Mouse (Mus musculus) intestine, embryonic 16.5 days (tissue): ENCODE measurements around the gene Trmt1. TPM values are rescaled to one million over a fixed set of nuclear protein-coding genes. Genes with fewer than 3 reads are reported as not detected.

ENCODE experiments used
- ATAC-seq: fragments of 200-750 bp; cut with Nextera tagmentation; 2 replicates; pipeline ENCODE4 v1.8.0; 2017; ENCODE audit warnings: moderate TSS enrichment, moderate library complexity
- H3K27ac ChIP-seq: fragments of 300-500 bp; sonication (generic); 2 replicates; pipeline ENCODE4 v1.5.1; 2014; ENCODE audit warnings: mild to moderate bottlenecking, low read length
- H3K27me3 ChIP-seq: fragments of 300-500 bp; sonication (generic); replicated peaks from 2 replicates; pipeline ENCODE4 v1.6.1; 2014; ENCODE audit warnings: low read length, control low read depth, mixed read lengths; ENCODE audit not compliant: control insufficient read depth, insufficient read depth
- H3K36me3 ChIP-seq: fragments of 300-500 bp; sonication (generic); 2 replicates; pipeline ENCODE4 v1.6.1; 2014; ENCODE audit warnings: low read length, control low read depth; ENCODE audit not compliant: control insufficient read depth, insufficient read depth
- H3K4me1 ChIP-seq: fragments of 300-500 bp; sonication (generic); 2 replicates; pipeline ENCODE4 v1.6.1; 2014; ENCODE audit warnings: low read length, control low read depth, mixed read lengths; ENCODE audit not compliant: control insufficient read depth, insufficient read depth
- H3K4me2 ChIP-seq: fragments of 300-500 bp; sonication (generic); 2 replicates; pipeline ENCODE4 v1.6.1; 2014; ENCODE audit warnings: low read depth, low read length, control low read depth
- H3K4me3 ChIP-seq: fragments of 300-500 bp; sonication (generic); 2 replicates; pipeline ENCODE4 v1.5.1; 2014; ENCODE audit warnings: mild to moderate bottlenecking, low read length
- H3K9ac ChIP-seq: fragments of 300-500 bp; sonication (generic); 2 replicates; pipeline ENCODE4 v1.6.1; 2014; ENCODE audit warnings: low read depth, low read length
- H3K9me3 ChIP-seq: fragments of 300-500 bp; sonication (generic); 2 replicates; pipeline ENCODE4 v1.6.1; 2016; ENCODE audit warnings: low read length, control low read depth; ENCODE audit not compliant: control insufficient read depth
- WGBS: fragments of 180-500 bp; shearing (Covaris S2); extraction: QIAGEN DNeasy Blood & Tissue Kit; methylation state at CpG from one replicate; pipeline ENCODE4 v1.1.7; 2014; 5-methylcytosine and 5-hydroxymethylcytosine counted together
- polyA plus RNA-seq: library from polyadenylated mRNA; unstranded; fragments of >200 nt; fragmentation: Nextera tagmentation; extraction: Ambion mirVana; gene quantifications from 2 replicates; pipeline ENCODE4 v1.2.1, GENCODE M21; 2015

Gene Trmt1
- polyA plus RNA-seq, 1 experiment from 2014 or later, result 67.1 TPM

DNA sequence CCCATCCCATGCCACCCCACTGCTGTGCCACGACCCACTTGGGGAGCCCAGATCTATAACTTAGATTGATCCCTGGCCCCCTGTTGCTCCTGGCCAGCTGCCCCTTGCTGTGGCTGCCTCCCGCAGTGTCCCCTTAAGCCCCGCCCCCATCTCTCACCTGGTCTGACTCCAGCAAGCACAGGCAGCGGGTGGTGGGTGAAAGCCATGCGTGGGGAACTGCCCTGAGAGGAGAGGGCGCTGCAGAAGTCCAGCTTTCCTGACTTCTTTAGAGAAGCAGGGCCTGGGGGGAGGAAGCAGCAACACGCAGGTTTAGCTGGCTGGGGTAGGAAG is 37.4 kb downstream of the Trmt1 start:
- Histone ChIP-seq H3K4me1 (peaks cover 46% of the 10 kb centered on the region), H3K27me3 (peaks cover 4% of the 10 kb centered on the region; the same call in 1 of the 2 replicates), H3K9ac (peak overlapping the region; percentile 40; the same call in 1 of the 2 replicates), H3K4me3 (peak overlapping the region; percentile 15; the same call in 1 of the 2 replicates), H3K36me3 (no peaks in the 10 kb centered on the region), H3K9me3 (no peaks in the 10 kb centered on the region), H3K4me2 (peak overlapping the region; percentile 41; the same call in 1 of the 2 replicates), H3K27ac (peak overlapping the region; percentile 92)
- 37% methylated on average over 6 of the region's 7 CpGs for WGBS
- ATAC-seq, result peak; percentile 26

DNA sequence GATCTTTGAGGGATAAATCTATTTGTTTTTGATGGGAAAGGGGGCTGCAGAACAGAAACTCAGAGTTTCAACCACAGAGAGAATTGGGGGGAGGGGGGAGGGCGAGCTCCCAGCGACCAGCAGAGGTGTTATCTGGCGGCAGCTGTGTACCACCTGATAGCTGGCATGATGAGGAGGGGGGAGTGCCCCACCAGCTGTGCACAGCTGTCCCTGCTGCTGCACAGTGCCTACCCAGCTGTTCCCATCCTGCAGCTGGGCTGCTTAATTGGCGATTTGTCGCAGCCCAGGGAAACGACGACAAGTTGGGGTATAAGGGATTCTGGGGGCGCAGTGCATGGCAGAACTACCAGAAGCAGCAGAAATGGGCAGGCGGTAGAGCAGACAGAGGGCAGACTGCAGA is 38.6 kb downstream of the Trmt1 start:
- H3K9me3 ChIP-seq, result no peaks in the 10 kb centered on the region
- H3K27me3 ChIP-seq, result no peaks in the 10 kb centered on the region
- peak overlapping the region; percentile 40 for H3K9ac ChIP-seq
- 51% methylated on average over 9 of the region's 9 CpGs for WGBS
- no peak overlapping the region for H3K4me2 ChIP-seq
- H3K27ac ChIP-seq, result peak overlapping the region; percentile 92; the same call in 1 of the 2 replicates
- no peak overlapping the region for H3K4me3 ChIP-seq
- peaks cover 46% of the 10 kb centered on the region for H3K4me1 ChIP-seq
- ATAC-seq, result no peak
- H3K36me3 ChIP-seq, result no peaks in the 10 kb centered on the region

DNA sequence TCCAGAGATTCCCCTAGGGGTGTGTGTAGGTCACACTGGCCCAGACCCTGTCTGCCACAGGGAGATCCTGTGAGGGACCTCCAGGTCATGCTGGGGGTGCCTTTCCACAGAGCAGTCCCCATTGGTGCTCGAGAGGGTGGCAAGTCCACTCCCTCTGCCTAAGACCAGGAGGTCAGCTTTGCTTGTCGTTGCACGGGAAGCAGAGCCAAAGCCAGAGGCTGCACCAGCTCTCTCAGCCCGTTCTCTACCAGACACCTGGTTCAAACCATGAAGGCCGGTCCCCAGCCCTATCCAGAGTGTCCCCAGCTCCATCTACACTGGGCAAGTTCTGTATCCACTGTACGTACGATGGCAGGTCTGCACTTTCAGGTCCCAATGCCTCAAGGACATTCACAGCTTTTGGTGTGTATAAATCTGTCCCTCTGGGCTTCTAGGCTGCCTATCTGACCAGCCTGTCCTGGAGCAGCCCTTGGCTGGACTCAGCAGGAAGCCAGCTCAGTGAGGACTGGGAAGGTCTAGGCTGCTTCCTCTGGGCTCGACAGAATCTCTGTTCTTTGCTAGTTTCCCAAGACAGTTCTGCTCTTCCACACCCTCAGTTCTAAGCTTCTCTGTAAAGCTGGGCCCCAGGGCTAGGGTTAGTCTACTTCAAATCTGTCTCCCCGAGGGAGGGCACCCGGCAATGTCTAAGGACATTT is 39.3 kb downstream of the Trmt1 start:
- no peaks in the 10 kb centered on the region for H3K9me3 ChIP-seq
- 0 out of 2 replicates have a peak overlapping the region, but pooled peaks have one; percentile 32 for H3K27ac ChIP-seq
- ATAC-seq, result no peak
- no peaks in the 10 kb centered on the region for H3K27me3 ChIP-seq
- no peak overlapping the region for H3K4me2 ChIP-seq
- H3K4me1 ChIP-seq, result peaks cover 47% of the 10 kb centered on the region
- peak overlapping the region; percentile 40 for H3K9ac ChIP-seq
- H3K36me3 ChIP-seq, result no peaks in the 10 kb centered on the region
- H3K4me3 ChIP-seq, result no peak overlapping the region
- WGBS, result 62% methylated on average over 10 of the region's 10 CpGs

DNA sequence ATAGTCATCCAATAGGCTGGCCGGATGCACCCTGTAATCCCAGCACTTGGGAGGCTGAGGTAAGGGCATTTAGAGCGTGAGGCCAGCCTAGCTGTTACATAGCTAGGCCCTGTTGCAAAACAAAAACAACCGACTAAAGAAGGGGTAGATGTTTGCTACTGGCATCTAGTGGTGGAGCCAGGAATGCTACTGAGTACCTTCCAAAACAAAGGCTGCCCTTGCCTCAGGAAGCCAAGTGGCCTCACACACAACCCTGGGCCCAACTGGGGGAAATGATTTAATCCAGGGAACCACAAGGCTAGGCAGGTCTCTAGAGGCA is 39.8 kb downstream of the Trmt1 start:
- 40% methylated on average over 3 of the region's 3 CpGs for WGBS
- no peak overlapping the region for H3K4me3 ChIP-seq
- 0 out of 2 replicates have a peak overlapping the region, but pooled peaks have one; percentile 32 for H3K27ac ChIP-seq
- no peaks in the 10 kb centered on the region for H3K9me3 ChIP-seq
- no peaks in the 10 kb centered on the region for H3K36me3 ChIP-seq
- no peaks in the 10 kb centered on the region for H3K27me3 ChIP-seq
- H3K4me1 ChIP-seq, result peaks cover 52% of the 10 kb centered on the region
- H3K4me2 ChIP-seq, result no peak overlapping the region
- ATAC-seq, result no peak
- H3K9ac ChIP-seq, result peak overlapping the region; percentile 17; the same call in 1 of the 2 replicates

DNA sequence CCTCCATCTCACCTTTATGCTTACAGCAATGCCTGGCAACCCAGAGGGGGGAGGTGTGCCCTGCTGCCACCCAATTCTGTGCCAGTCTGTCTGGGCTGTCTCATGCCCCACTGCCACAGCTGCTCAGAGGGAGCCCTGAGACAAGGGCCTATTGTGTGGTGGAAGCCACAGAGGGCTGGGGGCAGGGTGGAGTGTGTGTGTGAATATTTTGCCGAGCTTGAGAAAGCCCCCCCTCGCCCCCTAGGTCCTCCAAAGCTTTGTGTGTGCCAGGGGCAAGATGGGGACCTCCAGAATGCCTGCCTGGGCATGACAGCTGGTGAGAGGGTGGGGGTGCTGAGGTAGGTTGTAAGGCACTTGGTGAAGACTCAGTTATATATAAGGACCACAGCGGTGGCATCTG is 42.4 kb downstream of the Trmt1 start:
- WGBS, result 71% methylated on average over 3 of the region's 3 CpGs

DNA sequence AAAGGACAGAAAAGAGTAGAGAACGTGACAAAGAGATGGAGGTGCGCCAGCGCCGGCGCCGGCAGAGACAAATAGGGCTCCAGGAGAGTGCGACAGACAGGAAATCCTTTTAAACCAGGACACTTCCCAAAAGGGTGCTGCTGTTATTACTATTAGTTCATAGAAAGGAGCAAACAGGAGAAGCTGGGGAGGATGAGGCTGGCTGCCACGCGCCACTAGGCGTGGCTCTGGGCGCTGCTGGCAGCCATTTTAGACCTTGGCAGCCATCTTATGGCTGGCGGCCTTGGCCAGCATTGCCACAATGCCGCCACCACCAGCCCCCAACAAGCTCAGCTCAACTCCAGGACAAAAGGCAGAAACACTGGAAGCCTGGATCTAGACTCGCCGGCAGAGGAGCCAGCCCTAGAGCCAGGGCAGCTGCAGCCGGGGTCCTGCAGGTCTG is 43.8 kb downstream of the Trmt1 start:
- WGBS, result 86% methylated on average over 16 of the region's 16 CpGs
- no peak overlapping the region for H3K4me3 ChIP-seq
- H3K9me3 ChIP-seq, result no peaks in the 10 kb centered on the region
- H3K4me1 ChIP-seq, result peaks cover 42% of the 10 kb centered on the region
- no peak overlapping the region for H3K4me2 ChIP-seq
- ATAC-seq, result no peak
- H3K9ac ChIP-seq, result no peak overlapping the region
- no peaks in the 10 kb centered on the region for H3K27me3 ChIP-seq
- H3K27ac ChIP-seq, result no peak overlapping the region
- no peaks in the 10 kb centered on the region for H3K36me3 ChIP-seq

More for the DNA sequence above, 42.4 kb downstream of the Trmt1 start:
- Histone ChIP-seq H3K4me1 (peaks cover 56% of the 10 kb centered on the region), H3K4me2 (no peak overlapping the region), H3K4me3 (no peak overlapping the region), H3K27ac (no peak overlapping the region), H3K36me3 (no peaks in the 10 kb centered on the region), H3K9ac (no peak overlapping the region), H3K27me3 (no peaks in the 10 kb centered on the region), H3K9me3 (no peaks in the 10 kb centered on the region)
- ATAC-seq, result no peak

DNA sequence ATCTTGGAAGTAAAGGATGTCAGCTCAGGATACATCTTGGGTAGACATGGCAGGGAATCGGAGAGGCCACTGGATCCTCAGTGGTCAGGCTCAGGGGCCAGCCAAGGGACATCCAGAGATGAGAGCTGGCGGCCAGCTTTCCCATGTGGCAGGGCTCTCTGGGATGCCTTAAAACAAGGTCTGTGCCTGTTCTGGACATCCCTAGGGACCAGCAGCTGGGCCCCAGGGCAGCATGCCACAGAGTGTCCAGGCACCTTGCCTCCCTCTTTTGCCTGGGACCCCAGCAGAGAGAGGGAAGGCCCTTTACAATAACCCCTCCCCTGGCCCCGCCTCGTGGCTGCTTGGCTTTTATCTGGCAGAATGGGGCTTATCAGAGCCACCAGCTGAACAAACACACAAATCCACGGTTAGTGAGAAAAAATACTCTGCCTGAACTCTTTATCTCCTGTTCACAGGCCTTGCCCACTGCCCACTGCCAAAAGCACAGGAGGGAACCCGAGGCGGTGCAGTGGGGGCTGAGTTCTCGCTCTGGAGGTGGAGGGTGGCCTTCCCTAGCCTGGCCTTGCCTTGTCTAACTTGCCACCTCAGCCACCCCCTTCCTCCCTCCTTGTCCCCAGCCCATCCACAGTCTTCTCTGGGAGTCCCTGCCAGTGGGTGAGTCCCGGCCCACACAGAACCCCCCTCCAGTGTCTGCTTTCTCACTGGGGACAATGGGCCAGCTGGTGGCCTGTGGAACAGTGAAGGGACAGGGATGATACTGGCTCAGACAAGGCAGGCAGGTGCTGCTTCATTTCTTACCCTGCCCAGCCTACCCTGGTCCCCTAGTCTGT is 44.6 kb downstream of the Trmt1 start:
- ATAC-seq, result peak; percentile 72
- Histone ChIP-seq H3K27ac (peak overlapping the region; percentile 50; the same call in 1 of the 2 replicates), H3K9ac (peak overlapping the region; percentile 51; the same call in 1 of the 2 replicates), H3K4me3 (no peak overlapping the region), H3K27me3 (no peaks in the 10 kb centered on the region), H3K9me3 (no peaks in the 10 kb centered on the region), H3K4me2 (no peak overlapping the region), H3K36me3 (no peaks in the 10 kb centered on the region), H3K4me1 (peaks cover 36% of the 10 kb centered on the region)
- 41% methylated on average over 9 of the region's 9 CpGs for WGBS

DNA sequence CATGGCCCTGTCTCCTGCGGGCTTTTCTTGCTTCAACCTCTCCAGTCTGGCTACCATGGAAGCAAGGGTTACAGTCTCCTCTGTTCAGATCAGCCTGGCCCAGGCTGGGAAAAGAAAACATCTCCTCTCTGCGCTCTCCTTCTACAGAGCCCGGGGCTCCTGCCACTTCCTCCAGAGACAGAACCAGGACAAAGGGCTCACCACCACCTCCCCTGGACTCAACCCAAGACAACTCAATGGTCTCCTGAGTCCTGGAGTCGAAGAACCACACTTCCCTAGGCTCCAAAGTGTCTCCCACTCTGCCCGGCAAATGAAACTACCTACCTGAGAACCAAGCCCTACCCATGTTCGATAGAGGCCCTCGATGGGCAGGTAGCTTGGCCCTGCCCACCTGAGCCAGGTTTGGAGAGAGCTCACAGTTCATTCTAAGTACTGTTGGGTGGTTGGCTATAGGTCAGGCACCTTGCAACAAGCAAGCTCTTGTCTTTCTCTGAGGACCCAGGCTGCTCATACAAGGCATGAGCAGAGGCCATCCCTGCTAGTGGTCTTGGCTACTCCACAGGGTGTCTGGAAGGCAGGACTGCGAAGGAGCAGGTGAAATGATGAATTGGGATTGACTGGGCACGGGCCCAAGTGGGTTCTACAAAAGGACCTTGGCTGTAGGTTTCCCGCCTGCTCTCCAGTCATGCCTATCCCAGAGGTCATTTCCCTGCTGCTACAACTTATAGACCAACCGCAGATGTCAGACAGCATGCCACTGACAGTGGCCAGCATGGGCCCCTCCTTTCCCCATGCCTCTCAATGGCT is 45.5 kb downstream of the Trmt1 start:
- Histone ChIP-seq H3K9me3 (no peaks in the 10 kb centered on the region), H3K4me2 (no peak overlapping the region), H3K27me3 (0 out of 2 replicates have a peak, but pooled peaks cover 5% of the 10 kb centered on the region), H3K4me3 (no peak overlapping the region), H3K27ac (0 out of 2 replicates have a peak overlapping the region, but pooled peaks have one; percentile 50), H3K9ac (peak overlapping the region; percentile 51; the same call in 1 of the 2 replicates), H3K36me3 (no peaks in the 10 kb centered on the region), H3K4me1 (peaks cover 32% of the 10 kb centered on the region)
- 60% methylated on average over 11 of the region's 11 CpGs for WGBS
- ATAC-seq, result 0 out of 2 replicates have a peak, but pooled peaks have one; percentile 19
